ENCODE assay signal across 9 mouse cellular contexts in the genomic region with DNA sequence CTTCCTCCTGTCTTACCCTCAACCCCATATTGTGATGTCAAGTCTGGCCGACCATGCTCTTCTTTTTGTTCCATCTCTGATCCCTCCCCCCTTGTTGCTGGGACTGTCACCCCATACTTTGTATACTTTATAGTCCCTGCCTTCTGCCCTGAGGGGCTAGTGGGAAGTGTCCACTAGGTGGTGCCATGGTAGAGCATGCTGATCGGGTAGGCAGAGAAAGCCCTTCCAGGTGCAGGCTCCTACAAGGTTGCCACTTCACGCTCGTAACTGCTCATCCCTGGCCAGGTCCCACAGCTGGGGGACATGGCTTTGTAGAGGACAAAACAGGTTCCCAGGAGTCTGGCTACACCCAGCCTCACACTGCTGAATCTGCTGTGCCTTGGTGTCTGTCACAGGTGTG. TPM values are rescaled to one million over a fixed set of nuclear protein-coding genes. Genes with fewer than 3 reads are reported as not detected.
DNase-seq lines count a peak whose midpoint lies in the region; ATAC-seq lines count a peak whose summit lies in the region.
"Had no signal": no experiment of that assay in that cellular context is flagged by ENCODE, and none has a peak within 500 bp of the region (broad histone marks: within the 10 kb centered on the region; RNA-seq: fewer than 3 reads in every experiment).

No protein-coding gene starts in this region.

- H3K4me3 ChIP-seq in midbrain, embryonic 10.5 days, result no peak overlapping the region
- H3K4me3 ChIP-seq: embryonic facial prominence, embryonic 12.5 days; limb, embryonic 13.5 days had no signal

- H3K9me3 ChIP-seq in midbrain, embryonic 10.5 days (replicated peaks), result no peaks in the 10 kb centered on the region
- H3K9me3 ChIP-seq: embryonic facial prominence, embryonic 12.5 days; limb, embryonic 13.5 days had no signal

- no peaks in the 10 kb centered on the region for H3K27me3 ChIP-seq in midbrain, embryonic 10.5 days (ENCODE audit: low read depth, poor library complexity, severe bottlenecking)
- H3K27me3 ChIP-seq: embryonic facial prominence, embryonic 12.5 days; limb, embryonic 13.5 days had no signal

- H3K27ac ChIP-seq in midbrain, embryonic 10.5 days (replicated peaks), result no peak overlapping the region; the same call in 1 of the 2 replicates
- H3K27ac ChIP-seq: embryonic facial prominence, embryonic 12.5 days; limb, embryonic 13.5 days had no signal

- peak; percentile 49 for DNase-seq in layer of hippocampus, adult 11-12 months (ENCODE audit: low spot score)
- no peak for DNase-seq in layer of hippocampus, adult 8-10 months (ENCODE audit: low spot score in 2 of 2)
- DNase-seq in MEL-GATA-1-ER (ENCODE audit: extremely low read depth, low read depth), result peak; percentile 14
- DNase-seq in c-Kit-positive CD71-positive TER-119-positive erythroid progenitor cells, embryonic 14.5 days (ENCODE audit: low spot score), result peak; percentile 19
- DNase-seq in midbrain, embryonic 10.5 days (ENCODE audit: low spot score), result no peak
- DNase-seq in spleen, adult 18-20 months, result no peak

- H3K36me3 ChIP-seq in midbrain, embryonic 10.5 days, result no peaks in the 10 kb centered on the region
- H3K36me3 ChIP-seq: embryonic facial prominence, embryonic 12.5 days had no signal

- H3K4me1 ChIP-seq in midbrain, embryonic 10.5 days, result peaks cover 9% of the 10 kb centered on the region

- ATAC-seq in megakaryocyte progenitor cell, adult 5-6 weeks (replicated peaks; ENCODE audit: poor library complexity), result peak; percentile 48; the same call in 1 of the 2 replicates

- 70% methylated on average over 4 of the region's 4 CpGs for WGBS in midbrain, embryonic 10.5 days

RNA-seq across cellular contexts. Expression of gene Col5a1, which starts 29.5 kb away (rescaled TPM):
- 1 to 10 TPM; 5.5 to 7.7 (median 5.8) TPM for total RNA-seq in layer of hippocampus, adult 8-10 months (2022)
- total RNA-seq in megakaryocyte progenitor cell, adult 5-6 weeks (2015), result 2.4 and 2.5 TPM in 2 replicates
- total RNA-seq in megakaryocyte progenitor cell, adult 5-6 weeks (2017), result 0.58 and 1.0 TPM in 2 replicates
- 16.2 and 19.8 TPM in 2 replicates for polyA plus RNA-seq in midbrain, embryonic 10.5 days (2016; fragmentation: Nextera tagmentation; extraction: Ambion mirVana)

Comparison
In these comparisons a context has a peak if more than half of its experiments do, and no peak if none do; other contexts are left out.
1. DNase-seq: peak in layer of hippocampus, adult 11-12 months (single experiment), MEL-GATA-1-ER (single experiment) and c-Kit-positive CD71-positive TER-119-positive erythroid progenitor cells, embryonic 14.5 days (single experiment); none in layer of hippocampus, adult 8-10 months (0 of 2), midbrain, embryonic 10.5 days (single experiment) and spleen, adult 18-20 months (0 of 2).